Mouse (Mus musculus): ENCODE results near the gene Dgcr8. TPM values are rescaled to one million over a fixed set of nuclear protein-coding genes. Genes with fewer than 3 reads are reported as not detected.
A peak's percentile ranks its signal among the peaks of the same experiment; 100 is the strongest.

Gene Dgcr8
- total RNA-seq, 2 experiments from 2014 or later = 12.1 to 13.0 TPM

GRCm38 (mm10) chr16:18210701-18211416 is 78.2 kb downstream of the Dgcr8 start:
- DNase-seq = peak; percentile 61
- intact Hi-C loops (cut with DNase I) = loop anchor here (1.0 to 2.0 kb wide), 3 partner anchors 34 to 159 kb away; partner anchors contain the start of gene Dgcr6
- peak; percentile 84 for TF ChIP-seq CTCF (IDR thresholded peaks at IDR 0.05)
- Histone ChIP-seq H3K4me3 (no peak overlapping the region), H3K27ac (no peak overlapping the region)

Small RNA genes lying within 50 kb of the gene (microRNA-seq; reads per million reads assigned to microRNA genes)
- gene Gm24572 = not detected
- gene Mir1306 = 68.6 reads per million, percentile 37 among the genes with 10 or more reads in this experiment
- gene Mir185 = 1,714 reads per million, percentile 81 among the genes with 10 or more reads in this experiment

Other genes starting within 250 kb of the Dgcr8 start
- gene Dgcr6, start 236.4 kb downstream of the Dgcr8 start, total RNA-seq (2021) = 10 to 100 TPM; 45.5 to 46.2 TPM
- 10 to 100 TPM; 11.0 to 18.9 TPM for gene Prodh, start 199.0 kb downstream of the Dgcr8 start, total RNA-seq (2021)
- not detected for gene Rtn4r, start 161.6 kb downstream of the Dgcr8 start, total RNA-seq (2021)
- not detected for gene Ccdc188, start 71.4 kb downstream of the Dgcr8 start, total RNA-seq (2021)
- gene Zdhhc8, start 54.1 kb downstream of the Dgcr8 start, total RNA-seq (2021) = 10 to 100 TPM; 21.6 to 28.7 TPM
- gene Trmt2a, start 40.6 kb downstream of the Dgcr8 start, total RNA-seq (2021) = 10 to 100 TPM in 1 of 2 experiments, 1 to 10 TPM in 1; 9.7 to 12.0 TPM
- 10 to 100 TPM; 17.9 to 28.5 TPM for gene Ranbp1, start 40.5 kb downstream of the Dgcr8 start, total RNA-seq (2021)
- not detected for gene Gm49776, start 30.9 kb downstream of the Dgcr8 start, total RNA-seq (2021)
- 10 to 100 TPM; 41.8 to 59.7 TPM for gene Tango2, start 58.9 kb upstream of the Dgcr8 start, total RNA-seq (2021)
- 1 to 10 TPM; 7.0 to 8.9 TPM for gene Arvcf, start 58.9 kb upstream of the Dgcr8 start, total RNA-seq (2021)
- 10 to 100 TPM; 18.9 to 21.4 TPM for gene Txnrd2, start 137.1 kb upstream of the Dgcr8 start, total RNA-seq (2021)
- 10 to 100 TPM; 35.4 to 43.5 TPM for gene Comt, start 137.6 kb upstream of the Dgcr8 start, total RNA-seq (2021)
- 1 to 10 TPM; 4.0 to 4.4 TPM for gene Gnb1l, start 209.5 kb upstream of the Dgcr8 start, total RNA-seq (2021)
- gene Rtl10, start 209.7 kb upstream of the Dgcr8 start, total RNA-seq (2021) = 1 to 10 TPM; 3.2 to 4.1 TPM

Measured in gastrocnemius, adult 2 months (tissue).